Mouse (Mus musculus): ENCODE data around the gene Tssk6.

The Tssk6 gene

GRCm38 (mm10) chr8:69902163-69903062, at the start of gene Tssk6, which contains the start of the genes Ndufa13 and Yjefn3:
Tssk6 (plus strand) TSS chr8:69902184.
Ndufa13 (minus strand) TSS chr8:69902558.
Yjefn3 (minus strand) TSS chr8:69902712.
- peak; percentile 51 for DNase-seq (ENCODE audit: low spot score)

GRCm38 (mm10) chr8:69853869-69854268, 48.1 kb upstream of the Tssk6 start:
- DNase-seq (ENCODE audit: low spot score), result no peak

GRCm38 (mm10) chr8:69860807-69861206, 41.2 kb upstream of the Tssk6 start:
- DNase-seq (ENCODE audit: low spot score), result no peak

GRCm38 (mm10) chr8:69861251-69861650, 40.7 kb upstream of the Tssk6 start:
- DNase-seq (ENCODE audit: low spot score), result no peak

GRCm38 (mm10) chr8:69863387-69864020, 38.5 kb upstream of the Tssk6 start:
- no peak for DNase-seq (ENCODE audit: low spot score)

- DNase-seq (ENCODE audit: low spot score), result no peak
Observed at GRCm38 (mm10) chr8:69864180-69864579, 37.8 kb upstream of the Tssk6 start.

- no peak for DNase-seq (ENCODE audit: low spot score)
Observed at GRCm38 (mm10) chr8:69867696-69868326, 34.2 kb upstream of the Tssk6 start.

GRCm38 (mm10) chr8:69870003-69870765, 31.8 kb upstream of the Tssk6 start:
- no peak for DNase-seq (ENCODE audit: low spot score)

- no peak for DNase-seq (ENCODE audit: low spot score)
Observed at GRCm38 (mm10) chr8:69870907-69871306, 31.1 kb upstream of the Tssk6 start.

- peak; percentile 46 for DNase-seq (ENCODE audit: low spot score)
Observed at GRCm38 (mm10) chr8:69874155-69874554, 27.8 kb upstream of the Tssk6 start.

GRCm38 (mm10) chr8:69874654-69875053, 27.3 kb upstream of the Tssk6 start:
- no peak for DNase-seq (ENCODE audit: low spot score)

GRCm38 (mm10) chr8:69876097-69876496, 25.9 kb upstream of the Tssk6 start:
- no peak for DNase-seq (ENCODE audit: low spot score)

GRCm38 (mm10) chr8:69876967-69877366, 25.0 kb upstream of the Tssk6 start:
- DNase-seq (ENCODE audit: low spot score), result no peak

- DNase-seq (ENCODE audit: low spot score), result no peak
Observed at GRCm38 (mm10) chr8:69877396-69877795, 24.6 kb upstream of the Tssk6 start.

- DNase-seq (ENCODE audit: low spot score), result no peak
Observed at GRCm38 (mm10) chr8:69877992-69878391, 24.0 kb upstream of the Tssk6 start.

GRCm38 (mm10) chr8:69879678-69880077, 22.3 kb upstream of the Tssk6 start:
- no peak for DNase-seq (ENCODE audit: low spot score)

GRCm38 (mm10) chr8:69880841-69881240, 21.1 kb upstream of the Tssk6 start:
- DNase-seq (ENCODE audit: low spot score), result no peak

GRCm38 (mm10) chr8:69881261-69881865, 20.6 kb upstream of the Tssk6 start:
- no peak for DNase-seq (ENCODE audit: low spot score)

GRCm38 (mm10) chr8:69882021-69882756, 19.8 kb upstream of the Tssk6 start:
- peak; percentile 57 for DNase-seq (ENCODE audit: low spot score)

GRCm38 (mm10) chr8:69882833-69883600, 19.0 kb upstream of the Tssk6 start:
- no peak for DNase-seq (ENCODE audit: low spot score)

Measured in ovary, postnatal 36 days (tissue).